Mouse (Mus musculus): ENCODE results near the gene Slc41a3.

The Slc41a3 gene

DNA sequence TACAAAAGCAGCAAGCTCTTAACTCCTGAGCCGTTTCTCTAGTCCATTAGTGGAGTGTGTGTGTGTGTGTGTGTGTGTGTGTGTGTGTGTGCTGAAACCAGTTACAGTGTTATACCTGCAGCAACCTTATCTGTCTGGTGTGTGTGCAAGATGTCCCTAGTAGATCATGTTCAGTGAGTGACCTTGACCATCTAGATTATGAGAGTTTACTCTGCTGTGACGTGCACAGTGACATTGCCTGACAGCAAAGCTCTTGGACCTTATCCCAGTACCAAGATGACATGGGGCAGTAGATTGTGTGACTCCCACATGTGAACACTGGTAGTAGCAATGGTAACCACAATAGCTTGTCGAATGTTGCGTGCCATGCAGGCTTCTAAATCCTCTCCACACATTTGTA lies 4.2 kb upstream of the Slc41a3 start:
- DNase-seq, result no peak

DNA sequence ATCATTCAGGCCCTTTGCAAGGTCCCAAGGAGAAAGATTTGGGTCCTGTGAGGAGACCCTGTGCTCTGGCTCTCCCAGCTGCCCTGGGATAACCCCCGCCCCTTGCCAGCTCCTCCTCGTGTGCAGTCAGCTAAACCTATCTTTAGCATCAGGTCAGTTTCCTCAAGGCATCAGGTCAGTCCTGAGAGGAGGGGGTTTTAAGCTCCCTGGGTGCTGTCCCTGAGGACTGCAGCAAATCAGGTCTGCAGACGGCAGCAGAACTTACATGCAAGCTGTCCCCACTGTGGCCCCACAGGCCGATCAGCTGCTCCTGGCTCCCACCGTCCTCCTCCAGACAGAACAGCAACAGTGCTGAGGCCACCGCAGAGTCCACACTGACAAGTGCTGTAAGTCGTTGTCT lies 2.8 kb upstream of the Slc41a3 start:
- DNase-seq, result no peak

DNA sequence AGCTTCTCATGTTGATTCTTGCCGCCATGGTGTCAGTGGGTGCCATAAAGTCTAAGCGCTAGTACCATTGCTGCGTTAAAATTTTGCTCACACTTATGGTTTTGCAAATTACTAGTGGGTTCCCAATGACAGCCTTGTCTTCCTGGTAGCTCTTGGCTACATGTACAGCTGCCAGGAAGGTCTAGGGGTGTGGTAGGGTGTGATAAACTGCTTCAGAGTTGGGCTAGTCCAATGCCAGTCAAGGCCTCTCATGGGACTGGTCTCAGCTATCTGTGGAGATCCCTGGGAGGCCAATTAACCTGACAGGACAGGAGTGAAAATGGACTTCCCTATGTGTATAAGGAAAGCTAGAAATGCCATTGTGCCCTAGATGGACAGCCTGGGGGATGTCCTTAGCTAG lies 2.2 kb upstream of the Slc41a3 start:
- no peak for DNase-seq

DNA sequence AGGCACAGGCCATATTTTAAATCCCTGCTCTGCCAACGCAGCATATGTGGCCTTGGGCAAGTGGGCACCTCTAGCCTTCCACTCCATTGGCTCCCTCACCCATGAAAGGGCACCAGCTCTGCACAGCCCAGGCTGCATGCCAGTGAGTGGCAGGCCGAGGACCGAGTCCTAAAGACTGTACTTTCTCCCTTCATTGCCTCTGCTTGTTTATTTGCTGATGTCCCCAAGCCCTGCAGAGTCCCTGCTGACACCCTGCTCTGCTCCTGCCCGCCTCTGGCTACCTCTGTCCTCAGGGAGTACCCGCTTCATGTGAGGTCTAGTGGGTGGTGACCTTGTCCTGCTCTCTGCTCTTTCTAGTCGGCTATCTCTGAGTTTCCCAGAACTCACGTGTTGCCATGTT lies 1.4 kb upstream of the Slc41a3 start:
- no peak for DNase-seq

DNA sequence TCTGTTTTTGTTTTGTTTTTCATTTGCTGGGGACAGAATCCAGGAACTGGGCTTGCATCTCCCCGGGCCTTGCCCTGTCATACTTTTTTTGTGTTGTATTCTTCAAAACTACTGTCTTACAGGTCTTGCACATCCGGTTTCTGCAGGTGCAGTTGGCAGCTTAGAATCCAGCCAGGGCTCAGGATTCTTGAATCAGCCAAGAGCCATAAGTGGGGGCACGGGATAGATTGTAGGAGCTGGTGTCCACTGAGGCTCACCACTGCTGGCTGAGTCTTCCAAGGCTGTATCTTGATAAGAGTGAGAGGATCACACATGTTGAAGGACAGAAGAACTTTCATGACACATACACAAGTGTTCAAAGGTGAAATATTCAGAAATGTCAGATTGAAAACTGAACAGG lies 395 bp upstream of the Slc41a3 start:
- no peak for DNase-seq

DNA sequence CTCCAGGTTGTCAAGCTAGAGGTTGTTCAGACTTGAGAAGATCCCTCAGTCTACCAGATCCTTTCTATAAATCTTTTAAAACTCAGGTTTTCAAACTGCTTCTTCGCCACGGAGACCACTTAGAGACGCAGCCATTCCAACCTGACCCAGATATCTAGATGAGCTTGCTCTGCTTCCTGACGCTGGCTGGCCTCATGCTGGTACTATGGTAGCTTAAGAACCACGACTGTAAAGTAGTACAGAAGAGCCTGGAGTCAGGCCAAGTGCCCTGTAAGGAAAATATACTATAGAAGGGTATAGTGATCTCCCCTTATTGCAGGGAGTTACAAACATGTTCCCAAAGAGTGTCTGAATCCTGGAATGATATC lies 757 bp downstream of the Slc41a3 start:
- no peak for DNase-seq

- peak; percentile 70 to 72 for DNase-seq
Measured at GRCm38 (mm10) chr6:90606538-90606937, 2.0 kb downstream of the Slc41a3 start.

DNA sequence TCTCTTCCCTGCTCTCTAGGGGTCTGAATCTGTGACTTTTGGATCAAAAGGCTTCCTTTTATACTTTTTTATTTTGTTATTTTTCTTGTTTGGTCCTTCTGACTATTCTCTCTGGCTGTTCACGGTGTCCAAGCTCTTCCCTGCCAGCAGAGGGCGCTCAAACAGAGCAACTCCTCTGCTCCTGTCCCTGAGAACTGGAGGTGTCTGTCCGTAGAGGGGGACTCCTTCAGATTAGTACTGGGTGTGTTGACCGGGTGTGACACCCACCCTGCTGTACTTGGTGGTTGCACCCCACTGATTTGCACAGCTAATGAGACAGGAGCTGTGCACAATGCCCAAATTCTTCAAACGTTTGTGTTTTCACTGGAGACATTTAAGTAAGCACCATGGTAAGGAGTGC lies 2.7 kb downstream of the Slc41a3 start:
- DNase-seq, result peak; percentile 64 to 67

GRCm38 (mm10) chr6:90608186-90608585 lies 3.7 kb downstream of the Slc41a3 start:
- DNase-seq, result no peak

DNA sequence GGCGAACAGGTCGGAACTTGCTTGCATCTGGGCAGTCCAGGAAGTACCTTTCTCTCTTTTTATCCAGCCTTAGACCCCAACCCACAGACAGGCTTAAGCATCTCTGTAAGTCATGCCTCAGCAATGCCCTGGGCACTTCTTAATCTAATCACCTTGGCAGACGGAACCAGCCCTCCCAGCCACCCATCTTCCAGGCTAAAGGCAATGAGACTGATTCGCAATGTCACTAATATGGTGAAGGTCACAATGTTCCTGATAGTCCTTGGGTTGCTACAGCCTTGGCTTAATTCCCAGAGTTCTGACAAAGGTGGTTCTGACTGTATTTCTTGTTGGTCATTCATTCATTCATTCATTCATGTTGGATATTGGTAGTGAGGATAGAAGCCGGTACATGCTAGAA lies 5.7 kb downstream of the Slc41a3 start:
- no peak for DNase-seq

GRCm38 (mm10) chr6:90613277-90613676 lies 8.8 kb downstream of the Slc41a3 start:
- no peak for DNase-seq

DNA sequence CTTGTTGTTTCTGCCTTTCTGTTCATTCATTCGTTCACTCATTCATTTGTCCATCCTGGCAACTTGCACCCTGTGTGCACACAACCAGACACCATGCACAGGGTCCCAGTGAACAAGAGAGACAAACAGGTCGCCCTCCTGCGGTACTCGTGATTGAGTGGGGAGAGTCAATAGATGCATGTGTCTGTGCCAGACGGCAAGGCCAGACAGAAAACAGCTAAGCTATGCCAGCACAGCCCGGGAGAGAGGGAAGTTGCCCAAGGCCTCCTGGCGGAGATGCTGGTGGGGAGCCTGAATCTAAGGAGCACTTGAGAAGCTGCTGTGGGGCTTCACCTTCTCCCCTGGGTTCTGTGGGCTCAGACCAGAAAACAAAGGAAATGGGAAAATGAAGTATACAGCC lies 10.8 kb downstream of the Slc41a3 start:
- no peak for DNase-seq

- DNase-seq, result no peak
Measured at GRCm38 (mm10) chr6:90615991-90616390, 11.5 kb downstream of the Slc41a3 start.

DNA sequence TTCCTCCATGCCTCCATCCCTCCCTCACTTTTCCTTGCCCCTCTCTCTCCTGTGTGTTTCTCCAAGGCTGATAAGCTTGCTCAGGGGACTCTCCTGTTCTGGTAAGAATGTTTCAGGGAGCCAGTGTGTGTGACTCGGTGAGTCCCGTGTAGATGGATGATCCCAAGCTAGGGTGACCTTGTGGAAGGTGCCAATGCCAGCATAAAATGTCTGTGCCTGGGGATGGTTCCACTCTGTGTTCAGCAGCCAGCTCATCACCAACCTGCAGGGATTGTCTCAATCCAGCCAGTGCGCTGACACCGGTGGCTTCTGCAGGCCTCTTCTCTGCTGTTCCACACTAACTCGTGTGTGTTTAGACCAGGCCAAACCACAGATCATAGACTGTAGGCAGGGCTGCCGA lies 12.0 kb downstream of the Slc41a3 start:
- no peak for DNase-seq

- no peak for DNase-seq
Measured at GRCm38 (mm10) chr6:90618274-90618673, 13.7 kb downstream of the Slc41a3 start.

- DNase-seq, result no peak
Measured at GRCm38 (mm10) chr6:90618821-90619636, 14.5 kb downstream of the Slc41a3 start.

DNA sequence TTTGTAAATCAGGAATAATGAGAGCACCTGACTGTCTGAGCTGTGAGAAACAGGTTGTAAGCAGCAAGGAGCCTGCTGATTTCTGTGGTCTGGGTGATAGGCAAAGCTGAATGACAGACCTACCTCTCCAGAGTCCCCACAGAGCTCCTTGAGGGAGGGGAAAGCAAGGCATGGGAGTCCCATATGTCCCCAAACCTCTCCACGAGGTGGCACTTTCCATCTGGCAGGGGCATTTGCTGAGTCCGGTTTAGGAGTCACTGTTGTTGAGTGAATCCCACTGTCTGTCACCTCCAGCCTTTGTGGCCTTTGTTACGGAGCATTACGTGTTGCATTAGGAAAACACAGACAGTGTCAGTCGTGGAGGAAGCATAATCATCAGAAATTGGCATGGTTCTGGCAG lies 15.4 kb downstream of the Slc41a3 start:
- DNase-seq, result no peak

DNA sequence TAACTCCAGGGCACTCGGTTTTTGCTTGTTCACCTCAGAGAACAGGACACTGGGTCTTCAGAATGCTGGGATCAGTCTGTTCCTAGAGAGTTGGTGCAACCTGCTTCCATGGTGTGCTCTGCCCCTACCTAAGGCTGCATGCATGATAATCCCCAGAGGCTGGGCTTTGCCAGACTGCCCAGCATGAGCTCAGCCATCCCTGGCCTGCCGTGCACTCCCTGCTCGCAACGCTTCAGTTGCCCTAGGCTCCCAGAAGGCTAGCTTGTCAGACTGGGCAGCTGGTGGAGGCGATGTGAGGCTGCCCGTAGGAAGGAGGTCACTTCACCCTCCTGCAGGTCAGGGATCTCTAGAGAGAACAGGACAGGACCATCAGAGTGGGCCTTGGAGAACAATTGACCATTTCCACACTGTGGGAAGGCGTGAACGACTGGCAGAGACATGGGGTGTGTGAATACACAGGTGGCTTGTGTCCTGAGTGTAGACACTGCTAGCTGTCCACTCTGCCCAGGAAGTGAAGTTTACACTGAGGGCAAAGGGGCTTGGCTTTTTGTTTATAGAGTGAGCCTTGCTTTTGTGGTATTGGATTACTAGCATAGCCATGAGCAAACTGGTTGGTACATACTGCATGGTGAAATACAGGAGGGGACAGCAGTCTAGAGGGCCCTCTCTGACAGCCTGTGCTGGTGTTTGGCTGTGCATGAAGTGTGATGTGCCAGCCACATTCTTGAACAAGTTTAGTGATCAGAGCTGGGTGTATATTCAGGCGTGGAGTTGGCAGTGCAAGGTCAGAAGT lies 16.5 kb downstream of the Slc41a3 start:
- DNase-seq, result no peak

DNA sequence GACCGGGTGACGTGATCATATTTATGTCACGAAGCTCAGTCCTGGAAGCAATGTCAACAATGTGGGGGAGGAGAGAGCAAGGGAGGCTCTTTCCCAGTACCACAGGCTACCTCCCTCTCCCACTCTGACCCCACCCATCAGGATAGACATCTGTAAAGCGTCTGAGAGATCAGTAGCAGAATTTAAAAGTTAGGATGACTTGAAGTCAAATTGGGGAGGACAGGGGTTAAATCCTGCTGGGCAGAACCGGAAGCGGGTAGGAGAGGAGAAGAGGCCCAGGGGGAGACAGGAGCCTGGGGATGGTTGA lies 17.0 kb downstream of the Slc41a3 start:
- no peak for DNase-seq

GRCm38 (mm10) chr6:90622758-90623455 lies 18.4 kb downstream of the Slc41a3 start:
- DNase-seq, result no peak

GRCm38 (mm10) chr6:90623456-90623836 lies 18.9 kb downstream of the Slc41a3 start:
- no peak for DNase-seq

DNA sequence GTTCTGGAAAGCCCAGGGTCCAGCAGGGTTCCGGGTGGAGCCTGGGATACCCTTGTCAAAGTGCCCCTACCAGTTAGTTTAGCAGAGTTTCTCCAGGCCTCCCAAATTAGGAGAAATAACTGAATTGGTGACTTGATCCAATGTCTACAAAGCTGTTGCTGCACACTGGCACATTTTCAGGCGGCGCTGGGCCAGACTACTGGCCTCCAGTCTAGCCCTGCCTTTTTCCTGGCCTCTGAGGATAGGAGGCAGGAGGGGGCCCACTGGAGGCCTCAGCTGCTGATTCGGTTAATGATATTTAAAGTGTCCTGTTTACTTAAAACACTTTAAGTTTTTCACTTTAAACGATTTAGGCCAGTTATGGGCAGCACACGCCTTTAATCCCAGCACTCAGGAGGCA lies 19.7 kb downstream of the Slc41a3 start:
- no peak for DNase-seq

DNA sequence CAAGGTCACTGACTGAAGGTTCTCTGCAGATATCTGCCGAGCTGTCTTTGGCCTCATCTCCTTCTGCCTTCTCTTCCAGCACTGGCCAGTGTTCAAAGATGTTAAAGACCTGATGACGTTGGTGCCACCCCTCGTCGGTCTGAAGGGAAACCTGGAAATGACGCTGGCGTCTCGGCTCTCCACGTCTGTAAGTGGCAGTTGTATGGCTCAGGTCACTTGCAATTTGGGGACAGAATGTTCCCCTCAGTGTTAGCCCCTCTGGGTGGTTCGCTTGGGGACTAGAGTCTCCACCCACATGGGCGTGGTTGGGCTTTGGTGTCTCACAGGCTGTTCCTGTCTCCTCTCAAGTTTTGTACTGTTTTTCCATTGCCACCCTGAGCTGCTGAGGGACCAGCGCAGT lies 20.2 kb downstream of the Slc41a3 start:
- DNase-seq, result no peak

Data from cerebellum, postnatal 36 days (tissue).